Mouse (Mus musculus) lung, embryonic 16.5 days (tissue): Measurements from ENCODE around the gene Dok7. TPM values are rescaled to one million over a fixed set of nuclear protein-coding genes. Genes with fewer than 3 reads are reported as not detected.

Experiments
- microRNA-seq: library from miRNA; unstranded; fragments of <30 nt; microRNA quantifications from one replicate; pipeline ENCODE4, GENCODE M21; 2016
- polyA plus RNA-seq: library from polyadenylated mRNA; unstranded; fragments of >200 nt; fragmentation: Nextera tagmentation; extraction: Ambion mirVana; gene quantifications from 2 replicates; pipeline ENCODE4 v1.2.1, GENCODE M21; 2015

Gene Dok7
- polyA plus RNA-seq, 1 experiment from 2014 or later, result 2.5 TPM

Small RNAs within 50 kb of the gene (microRNA-seq; reads per million reads assigned to microRNA genes)
- 3.0 reads per million, percentile 8 among the genes with 10 or more reads in this experiment for gene Mir3097

Other genes with a start within 250 kb of the Dok7 start
- gene Msantd1, start 148.8 kb upstream of the Dok7 start, polyA plus RNA-seq, result 0.85 and 1.1 TPM in 2 replicates
- gene Rgs12, start 107.3 kb upstream of the Dok7 start, polyA plus RNA-seq, result 34.3 and 34.7 TPM in 2 replicates
- gene Hgfac, start 15.3 kb upstream of the Dok7 start, polyA plus RNA-seq, result 0.84 and 3.2 TPM in 2 replicates
- 171 and 172 TPM in 2 replicates for gene Lrpap1, start 49.0 kb downstream of the Dok7 start, polyA plus RNA-seq
- not detected in 2 replicates for gene Adra2c, start 221.6 kb downstream of the Dok7 start, polyA plus RNA-seq